ENCODE assay signal across 9 mouse cellular contexts in the genomic region with DNA sequence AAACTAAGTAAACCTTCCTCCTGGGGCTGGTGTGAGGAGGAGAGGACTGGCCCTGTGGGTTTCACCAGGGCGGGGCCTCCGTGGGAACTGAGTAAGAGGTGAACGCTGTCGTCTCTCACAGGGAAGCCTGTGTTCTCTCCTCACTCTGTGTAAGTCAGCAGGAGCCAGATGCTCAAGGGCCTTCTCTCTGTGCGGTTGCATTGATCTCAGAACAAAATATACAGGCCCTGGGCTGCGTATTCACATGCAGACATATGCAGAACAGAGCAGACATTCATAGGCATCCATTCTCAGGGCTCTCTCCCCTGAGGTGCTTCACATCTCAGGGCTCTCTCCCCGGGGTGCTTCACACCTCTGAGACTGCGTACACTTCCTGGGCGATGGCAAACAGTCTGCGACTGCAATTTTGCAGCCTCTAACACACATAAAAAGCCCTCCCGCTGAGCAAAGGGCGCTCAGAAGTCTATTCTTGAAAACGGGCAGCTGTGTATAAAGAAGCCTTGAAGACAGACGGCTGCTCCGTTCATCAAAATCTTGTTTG.
DNase-seq lines count a peak whose midpoint lies in the region; ATAC-seq and TF ChIP-seq lines count a peak whose summit lies in the region.
"Had no signal": no experiment of that assay in that cellular context is flagged by ENCODE, and none has a peak within 500 bp of the region (broad histone marks: within the 10 kb centered on the region; RNA-seq: fewer than 3 reads in every experiment).

No protein-coding gene starts in this region.

- DNase-seq in lung, adult 2 months, result no peak
- DNase-seq in mesoderm, embryonic 11.5 days (ENCODE audit: low read depth, low spot score), result peak; percentile 34
- peak; percentile 38 to 42 for DNase-seq in thymus, postnatal 10 days (ENCODE audit: low spot score in 2 of 2)
- DNase-seq in left cerebral cortex, postnatal 10 days (ENCODE audit: extremely low spot score in 1 of 2, low spot score in 2 of 2), result no peak
- no peak for DNase-seq in left cerebral cortex, postnatal 36 days (ENCODE audit: low spot score in 2 of 2)
- DNase-seq in kidney, adult 2 months, result no peak

- no peak overlapping the region for H3K9ac ChIP-seq in lung, embryonic 16.5 days (ENCODE audit: low read length)
- H3K9ac ChIP-seq in forebrain, embryonic 12.5 days, result no peak overlapping the region

- intact Hi-C loops in left cerebral cortex, postnatal 10 days (cut with DNase I), result no loop called here
- intact Hi-C loops in left cerebral cortex, postnatal 36 days (cut with DNase I), result loop anchor here (10.0 kb wide), 1 partner anchor 72 kb away; the partner anchor contains the start of gene Cmya5

- H3K4me1 ChIP-seq in lung, embryonic 16.5 days (replicated peaks; ENCODE audit: control insufficient read depth, insufficient read depth, low read length), result peaks cover 7% of the 10 kb centered on the region
- H3K4me1 ChIP-seq in lung, adult 2 months (ENCODE audit: control insufficient read depth, insufficient read depth, low read length), result no peaks in the 10 kb centered on the region; the same call in 1 of the 2 replicates
- H3K4me1 ChIP-seq in forebrain, embryonic 12.5 days, result peaks cover 20% of the 10 kb centered on the region
- 0 out of 2 replicates have a peak, but pooled peaks cover 2% of the 10 kb centered on the region for H3K4me1 ChIP-seq in kidney, adult 2 months (ENCODE audit: control insufficient read depth, insufficient read depth, low read length)

- 14% methylated on average over 15 of the region's 15 CpGs for WGBS in lung, embryonic 16.5 days
- 37% methylated on average over 15 of the region's 15 CpGs for WGBS in lung, adult 2 months
- 9% methylated on average over 15 of the region's 15 CpGs for WGBS in forebrain, embryonic 12.5 days
- WGBS in kidney, adult 2 months, result 30% methylated on average over 15 of the region's 15 CpGs

- H3K27ac ChIP-seq in lung, embryonic 16.5 days (ENCODE audit: low read length), result no peak overlapping the region
- peak overlapping the region; percentile 63 for H3K27ac ChIP-seq in forebrain, embryonic 12.5 days
- H3K27ac ChIP-seq in kidney, adult 2 months (ENCODE audit: insufficient read depth, low read depth, low read length), result no peak overlapping the region

- no peak overlapping the region for H3K4me3 ChIP-seq in lung, embryonic 16.5 days (ENCODE audit: low read length)
- H3K4me3 ChIP-seq in lung, adult 2 months (replicated peaks; ENCODE audit: extremely low read depth, low read depth, low read length), result no peak overlapping the region
- no peak overlapping the region for H3K4me3 ChIP-seq in forebrain, embryonic 12.5 days (replicated peaks)
- no peak overlapping the region for H3K4me3 ChIP-seq in kidney, adult 2 months (ENCODE audit: insufficient read depth, low read depth, low read length)
- H3K4me3 ChIP-seq: erythroblast, embryonic 14.5 days had no signal

- no peaks in the 10 kb centered on the region for H3K9me3 ChIP-seq in lung, embryonic 16.5 days (ENCODE audit: control insufficient read depth, low read length)
- H3K9me3 ChIP-seq in forebrain, embryonic 12.5 days, result no peaks in the 10 kb centered on the region; the same call in 1 of the 2 replicates

- H3K27me3 ChIP-seq in lung, embryonic 16.5 days (ENCODE audit: control insufficient read depth, insufficient read depth, low read depth, low read length), result no peaks in the 10 kb centered on the region
- no peaks in the 10 kb centered on the region for H3K27me3 ChIP-seq in forebrain, embryonic 12.5 days
- no peaks in the 10 kb centered on the region for H3K27me3 ChIP-seq in kidney, adult 2 months (replicated peaks; ENCODE audit: control insufficient read depth, insufficient read depth, low read length)

- H3K36me3 ChIP-seq in lung, embryonic 16.5 days (ENCODE audit: control insufficient read depth, insufficient read depth, low read length), result no peaks in the 10 kb centered on the region
- H3K36me3 ChIP-seq in forebrain, embryonic 12.5 days (replicated peaks), result no peaks in the 10 kb centered on the region
- no peaks in the 10 kb centered on the region for H3K36me3 ChIP-seq in kidney, adult 2 months (ENCODE audit: control insufficient read depth, insufficient read depth, low read length)

- ATAC-seq in lung, embryonic 16.5 days (ENCODE audit: low read depth), result peak; percentile 61
- ATAC-seq in forebrain, embryonic 12.5 days (ENCODE audit: low FRiP score), result peak; percentile 72

- TF ChIP-seq POLR2A in lung, adult 2 months (IDR thresholded peaks at IDR 0.05; ENCODE audit: borderline replicate concordance, extremely low read depth, low read depth, low read length), result no peak
- no peak for TF ChIP-seq POLR2A in kidney, adult 2 months (IDR thresholded peaks at IDR 0.05; ENCODE audit: low read depth, low read length)

- H3K4me2 ChIP-seq in lung, embryonic 16.5 days (ENCODE audit: low read depth, low read length), result no peak overlapping the region
- peak overlapping the region; percentile 34 for H3K4me2 ChIP-seq in forebrain, embryonic 12.5 days

- TF ChIP-seq CTCF in lung, adult 2 months (IDR thresholded peaks at IDR 0.05; ENCODE audit: insufficient read depth, low read length), result no peak
- TF ChIP-seq CTCF in kidney, adult 2 months (conservative IDR thresholded peaks at IDR 0.05; ENCODE audit: insufficient read depth, insufficient read length, low read depth, low read length), result no peak

Comparison
In these comparisons a context has a peak if more than half of its experiments do, and no peak if none do; other contexts are left out.
1. DNase-seq: peak in mesoderm, embryonic 11.5 days (single experiment) and thymus, postnatal 10 days (2 of 2); none in lung, adult 2 months (single experiment), left cerebral cortex, postnatal 10 days (0 of 2), left cerebral cortex, postnatal 36 days (0 of 2) and kidney, adult 2 months (single experiment).